Mouse (Mus musculus): Measurements from ENCODE around the gene Fgd2. TPM values are rescaled to one million over a fixed set of nuclear protein-coding genes. Genes with fewer than 3 reads are reported as not detected.
A peak's percentile ranks its signal among the peaks of the same experiment; 100 is the strongest.

The Fgd2 gene
- total RNA-seq, 2 experiments from 2014 or later = 4.2 to 6.9 TPM

DNA sequence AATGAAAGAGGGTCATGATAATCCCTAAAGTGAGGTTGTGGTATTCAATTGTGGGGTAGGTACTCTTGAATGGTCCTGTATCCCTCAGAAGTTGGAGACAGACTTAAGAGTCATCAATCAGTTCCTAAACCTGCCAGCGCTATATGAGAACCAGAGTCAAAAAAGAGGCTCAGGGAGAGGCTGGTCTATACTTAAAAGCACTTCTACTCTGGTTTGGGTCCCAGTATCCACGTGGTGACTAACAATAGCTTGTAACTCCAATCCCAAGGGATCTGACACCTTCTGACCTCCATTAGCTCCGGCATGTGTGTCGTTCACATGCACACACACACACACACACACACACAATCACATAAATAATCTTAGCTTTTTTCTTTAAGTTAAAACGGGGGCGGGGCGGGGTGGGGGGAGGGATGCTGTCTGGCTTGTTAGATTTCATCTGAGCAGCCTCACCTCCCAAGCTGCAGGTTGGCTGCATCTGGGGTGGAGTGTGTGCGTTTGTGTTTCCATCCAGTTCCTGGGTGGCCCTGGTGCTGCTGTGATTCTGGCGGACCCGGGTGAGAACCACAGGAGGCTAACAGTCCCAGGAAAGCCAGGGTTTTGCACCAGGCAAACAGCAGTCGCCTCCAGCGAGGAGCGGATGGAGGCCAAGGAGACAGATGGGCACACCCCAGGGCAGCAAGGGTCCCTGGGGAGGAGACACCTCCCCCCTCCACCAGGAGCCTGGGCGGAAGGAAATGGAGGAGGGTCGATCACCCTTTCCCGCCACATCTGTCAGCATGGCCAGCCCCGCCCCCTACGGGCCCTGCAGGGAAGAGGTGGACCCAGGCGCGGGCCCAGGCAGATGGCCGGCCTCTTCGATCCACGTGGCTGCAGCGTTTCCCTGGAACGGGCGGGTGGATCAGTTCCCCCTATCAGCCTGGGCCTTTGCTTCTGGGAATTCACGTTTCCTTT is 37.0 kb downstream of the Fgd2 start:
- DNase-seq = peak in 1 of 2 experiments; percentile 31

DNA sequence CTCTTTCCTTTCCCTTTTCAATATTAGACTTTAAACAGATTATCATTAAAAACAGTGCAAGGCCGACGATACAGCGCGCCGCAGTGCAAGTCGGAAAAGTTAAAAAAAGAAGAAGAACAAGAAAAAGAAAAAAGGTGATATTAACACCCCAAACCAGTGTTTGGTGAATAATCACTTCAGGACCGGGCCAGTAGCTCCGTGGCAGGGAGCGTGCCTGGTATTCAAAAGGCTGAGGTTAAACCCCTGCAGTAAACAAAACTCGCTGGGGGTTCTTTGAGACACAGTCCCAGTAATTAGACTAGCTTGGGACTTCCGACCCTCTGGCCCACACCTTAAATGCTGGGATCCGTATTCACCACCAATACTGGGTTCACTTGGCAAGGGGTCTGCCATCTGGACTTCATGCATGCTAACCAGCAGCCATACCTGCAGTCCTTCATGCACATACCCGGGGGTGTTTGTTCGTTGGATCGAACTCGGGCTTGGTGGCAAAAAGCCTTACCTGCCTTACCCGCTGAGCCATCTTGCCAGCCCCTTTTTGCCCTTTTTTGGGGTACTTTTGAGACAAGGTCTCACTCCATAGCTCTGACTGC is 37.8 kb downstream of the Fgd2 start:
- no peak for DNase-seq

DNA sequence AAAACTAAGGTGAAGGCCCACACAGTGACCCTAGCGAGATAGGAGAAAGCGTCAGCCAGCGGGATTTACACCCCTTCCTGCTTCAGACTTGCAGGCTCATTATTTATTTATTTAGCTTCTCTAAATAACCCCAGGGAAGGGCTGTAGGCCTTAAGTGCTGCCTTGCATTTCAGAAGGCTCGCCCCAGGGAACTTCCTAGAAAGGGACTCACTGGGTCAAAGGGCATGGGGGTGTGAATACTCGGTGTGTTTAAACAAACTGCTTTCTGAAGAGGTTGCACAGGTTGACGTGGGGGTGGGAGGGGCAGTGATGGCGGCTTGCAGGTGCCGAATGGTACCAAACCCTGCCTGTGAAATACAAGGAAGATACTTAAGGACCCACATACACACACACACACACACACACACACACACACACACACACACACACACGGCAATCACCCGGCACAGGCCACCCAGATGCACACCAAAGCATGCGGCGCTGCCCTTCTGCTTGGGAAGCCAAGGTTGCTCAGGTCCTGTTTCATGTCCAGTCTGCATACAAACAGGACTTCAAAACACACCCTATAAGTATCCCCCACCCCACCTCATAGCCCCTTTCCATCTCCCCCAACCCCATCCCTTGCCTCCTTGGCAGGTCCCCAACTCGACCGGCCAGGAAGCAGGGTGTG is 38.7 kb downstream of the Fgd2 start:
- DNase-seq = no peak

DNA sequence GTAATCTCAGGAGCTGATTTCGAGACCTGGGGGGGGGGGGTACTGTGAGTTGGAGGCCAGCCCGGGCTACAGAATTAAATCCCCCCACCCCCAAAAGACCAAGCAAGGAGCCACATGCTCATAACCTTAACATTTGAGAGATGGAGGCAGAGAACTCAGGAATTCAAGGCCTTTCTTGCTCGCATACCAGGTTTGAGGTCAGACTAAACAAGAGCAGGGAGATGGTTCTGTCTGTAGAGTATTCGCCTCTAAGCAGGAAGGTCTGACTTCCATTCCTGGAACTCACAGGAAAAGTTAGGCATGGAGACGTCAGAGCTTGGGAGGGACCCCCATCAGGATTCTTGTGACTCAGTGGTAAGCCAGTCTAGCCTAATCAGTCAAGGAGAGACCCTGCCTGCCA is 39.3 kb downstream of the Fgd2 start:
- no peak for DNase-seq

DNA sequence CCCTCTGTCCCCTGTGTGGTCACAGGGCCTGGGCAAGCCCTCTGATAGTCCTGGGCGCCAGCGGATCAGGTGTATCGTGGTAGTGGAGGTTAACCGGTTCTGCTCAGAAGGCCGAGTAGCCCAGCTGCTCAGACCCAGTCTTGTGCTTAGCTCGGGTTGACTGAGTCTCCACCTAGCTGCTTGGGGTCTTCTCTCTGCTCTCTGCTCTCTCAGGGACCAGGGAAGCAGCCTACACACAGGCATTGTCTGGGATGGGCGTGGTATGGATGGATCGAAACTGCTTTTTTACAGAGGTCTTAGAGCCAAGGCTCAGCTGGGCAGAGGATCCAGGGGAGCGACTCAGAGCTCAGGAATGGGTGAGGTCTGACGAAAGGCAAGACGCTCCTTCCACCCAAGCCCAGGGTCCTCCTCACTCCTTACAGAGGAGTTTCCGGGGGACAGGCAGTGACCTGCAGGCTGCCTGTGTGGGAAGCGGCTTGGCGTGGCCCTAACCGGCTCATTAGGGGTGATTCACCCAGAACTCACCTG is 41.1 kb downstream of the Fgd2 start:
- DNase-seq = no peak

DNA sequence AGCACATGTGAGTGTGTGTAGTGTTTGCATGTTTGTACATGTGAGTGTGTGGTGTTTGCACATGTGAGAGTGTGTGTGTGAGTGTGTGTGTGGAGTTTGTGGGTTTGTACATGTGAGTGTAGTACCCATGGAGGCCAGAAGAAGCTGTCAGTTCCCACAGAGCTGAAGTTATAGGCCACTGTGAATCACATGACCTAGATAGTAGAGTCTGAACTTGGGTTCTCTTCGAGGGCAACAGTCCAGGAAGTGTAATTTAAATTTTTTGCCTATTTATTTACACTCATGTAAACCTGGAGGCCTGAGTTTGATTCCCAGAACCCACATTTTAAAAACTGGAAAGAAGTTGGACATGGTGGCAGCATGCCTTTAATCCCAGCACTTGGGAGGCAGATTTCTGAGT is 42.5 kb downstream of the Fgd2 start:
- DNase-seq = no peak

DNA sequence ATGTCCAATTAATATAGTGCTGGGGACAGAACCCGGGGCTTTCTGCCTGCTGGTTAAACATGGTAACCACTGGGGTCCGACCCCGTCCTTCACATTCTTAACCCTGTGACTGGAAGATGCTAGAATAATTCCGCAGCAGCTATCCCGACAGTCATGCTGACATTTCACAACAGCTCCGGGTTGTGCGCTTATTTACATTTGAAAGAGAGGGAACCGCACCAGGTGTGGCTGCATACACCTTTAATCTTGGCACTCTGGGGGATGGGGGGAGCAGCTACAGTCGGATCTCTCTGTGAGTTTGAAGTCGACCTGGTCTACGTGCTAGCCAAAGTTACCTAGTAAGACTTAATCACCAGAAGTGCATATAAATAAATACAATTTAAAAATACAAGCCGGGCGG is 44.8 kb downstream of the Fgd2 start:
- DNase-seq = no peak

DNA sequence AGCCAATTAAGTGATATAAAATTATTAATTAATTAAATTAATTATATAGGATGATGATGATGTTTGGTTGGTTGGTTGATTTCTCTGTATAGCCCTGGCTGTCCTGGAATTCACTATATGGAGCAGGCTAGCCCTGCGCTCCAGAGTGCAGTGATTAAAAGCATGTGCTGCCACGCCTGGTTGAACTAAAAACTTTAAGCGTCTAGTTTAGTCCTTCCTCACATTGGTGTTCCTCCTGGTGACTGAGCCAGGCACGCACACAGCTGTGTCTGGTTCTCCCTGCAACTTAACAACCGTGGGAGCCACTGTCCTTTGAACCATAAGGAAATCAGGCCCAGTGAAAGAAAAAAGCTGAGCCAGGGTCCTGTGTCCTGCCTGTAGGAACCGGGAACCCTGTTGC is 45.4 kb downstream of the Fgd2 start:
- no peak for DNase-seq

DNA sequence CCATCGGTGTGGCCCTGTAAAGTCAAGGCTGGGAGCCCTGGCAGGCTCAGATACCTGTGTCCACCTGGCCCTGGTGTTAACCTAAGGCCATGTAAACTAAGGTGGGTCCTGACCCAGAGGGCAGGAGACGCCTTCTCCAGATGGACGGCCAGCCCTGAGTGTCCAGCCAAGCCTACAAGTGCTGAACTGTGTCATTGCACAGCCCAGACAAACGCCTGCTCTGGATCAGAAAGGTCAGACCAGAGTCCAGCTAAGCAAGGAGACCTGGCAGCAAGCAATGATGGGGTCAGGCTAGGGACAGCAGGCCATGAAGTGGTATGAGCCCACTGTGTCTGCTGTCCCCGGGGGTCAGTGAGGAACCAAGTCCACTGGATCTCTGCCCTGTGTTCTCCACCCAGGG is 46.7 kb downstream of the Fgd2 start:
- DNase-seq = no peak

DNA sequence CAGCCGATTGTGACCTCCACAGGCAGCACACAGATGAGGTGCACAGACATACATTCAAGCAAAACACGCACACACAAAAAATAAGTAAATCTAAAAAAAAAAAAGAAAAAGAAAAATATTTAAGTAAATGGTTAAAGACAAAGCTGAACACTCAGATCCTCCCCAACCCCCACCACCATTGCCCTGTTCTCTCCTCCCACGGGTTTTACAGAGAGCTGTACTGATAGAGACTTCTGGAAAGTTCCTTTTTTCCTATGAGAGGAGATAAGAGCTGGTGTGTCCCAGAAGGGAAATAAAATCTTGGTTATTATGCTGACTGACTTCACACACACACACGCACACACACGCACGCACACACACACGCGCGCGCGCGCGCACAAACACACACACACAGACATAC is 47.6 kb downstream of the Fgd2 start:
- DNase-seq = no peak

DNA sequence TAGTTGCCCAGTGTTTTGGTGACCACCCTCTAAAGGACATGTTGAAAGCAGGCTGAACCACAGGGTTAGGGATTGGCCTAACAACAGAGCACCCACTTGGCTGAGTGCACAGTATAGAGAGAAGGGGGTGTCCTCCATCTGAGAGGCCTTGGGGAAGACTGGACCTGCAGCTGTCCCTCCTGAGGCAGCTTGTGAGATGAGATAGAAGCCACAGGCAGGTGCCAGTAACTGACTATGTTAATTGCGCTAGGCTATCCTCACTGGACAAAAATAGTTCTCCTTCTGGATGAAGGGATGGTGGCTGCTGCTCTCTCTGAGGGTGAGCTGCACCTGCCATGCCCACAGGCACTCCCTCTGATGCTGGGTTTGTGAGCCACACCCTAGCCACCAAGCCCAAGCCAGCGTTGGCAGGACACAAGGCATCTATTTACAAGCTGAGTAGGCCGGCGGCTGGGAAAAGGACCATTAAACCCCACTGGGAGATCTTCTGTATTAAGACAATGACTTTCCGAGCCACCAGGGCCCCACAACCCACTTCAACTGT is 49.2 kb downstream of the Fgd2 start:
- no peak for DNase-seq

DNA sequence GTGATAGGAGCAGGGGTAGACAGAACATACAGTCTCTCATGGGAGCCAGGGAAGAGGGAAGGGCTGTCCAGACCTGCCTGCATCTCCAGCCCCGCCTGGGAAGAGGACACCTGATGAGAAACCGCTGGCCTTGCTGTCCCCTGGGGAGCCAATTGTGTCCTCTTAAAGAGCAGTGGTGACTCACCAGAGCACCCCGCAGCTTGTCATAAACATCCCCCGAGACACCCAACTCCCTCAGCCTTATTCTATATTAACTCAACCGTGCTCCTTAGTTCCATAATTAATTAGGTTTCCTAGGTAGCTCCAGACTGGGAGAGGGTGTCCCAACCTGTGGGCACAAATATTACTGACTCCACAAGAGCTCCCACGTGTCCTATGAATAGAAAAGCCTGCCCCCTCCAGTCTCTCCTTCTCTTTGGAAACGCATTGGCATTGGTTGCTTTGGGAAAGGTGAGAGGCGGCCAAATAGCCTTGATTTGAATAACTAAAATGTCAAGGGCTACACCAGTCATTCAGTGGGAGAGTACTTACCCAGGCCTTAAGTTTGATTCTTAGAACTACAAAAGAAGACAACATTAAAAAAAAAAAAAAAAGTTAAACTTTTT is 51.2 kb downstream of the Fgd2 start:
- no peak for DNase-seq

DNA sequence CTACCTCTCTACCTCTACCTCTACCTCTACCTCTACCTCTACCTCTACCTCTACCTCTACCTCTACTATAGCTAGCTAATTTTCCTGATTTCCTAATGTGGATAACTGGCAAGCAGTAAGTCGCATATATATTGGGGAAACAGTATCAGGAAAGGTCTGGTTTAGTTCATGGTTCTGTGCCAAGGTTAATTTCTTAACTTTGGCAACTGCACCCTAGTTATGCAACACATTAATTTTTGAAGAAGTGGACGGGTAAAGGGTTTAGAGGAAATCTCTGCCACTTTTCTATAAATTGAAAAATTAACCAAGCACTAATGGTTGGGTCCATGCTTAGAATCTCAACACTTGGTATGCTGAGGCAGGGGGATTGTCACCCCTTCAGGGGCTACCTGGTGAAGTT is 53.9 kb downstream of the Fgd2 start:
- DNase-seq = no peak

DNA sequence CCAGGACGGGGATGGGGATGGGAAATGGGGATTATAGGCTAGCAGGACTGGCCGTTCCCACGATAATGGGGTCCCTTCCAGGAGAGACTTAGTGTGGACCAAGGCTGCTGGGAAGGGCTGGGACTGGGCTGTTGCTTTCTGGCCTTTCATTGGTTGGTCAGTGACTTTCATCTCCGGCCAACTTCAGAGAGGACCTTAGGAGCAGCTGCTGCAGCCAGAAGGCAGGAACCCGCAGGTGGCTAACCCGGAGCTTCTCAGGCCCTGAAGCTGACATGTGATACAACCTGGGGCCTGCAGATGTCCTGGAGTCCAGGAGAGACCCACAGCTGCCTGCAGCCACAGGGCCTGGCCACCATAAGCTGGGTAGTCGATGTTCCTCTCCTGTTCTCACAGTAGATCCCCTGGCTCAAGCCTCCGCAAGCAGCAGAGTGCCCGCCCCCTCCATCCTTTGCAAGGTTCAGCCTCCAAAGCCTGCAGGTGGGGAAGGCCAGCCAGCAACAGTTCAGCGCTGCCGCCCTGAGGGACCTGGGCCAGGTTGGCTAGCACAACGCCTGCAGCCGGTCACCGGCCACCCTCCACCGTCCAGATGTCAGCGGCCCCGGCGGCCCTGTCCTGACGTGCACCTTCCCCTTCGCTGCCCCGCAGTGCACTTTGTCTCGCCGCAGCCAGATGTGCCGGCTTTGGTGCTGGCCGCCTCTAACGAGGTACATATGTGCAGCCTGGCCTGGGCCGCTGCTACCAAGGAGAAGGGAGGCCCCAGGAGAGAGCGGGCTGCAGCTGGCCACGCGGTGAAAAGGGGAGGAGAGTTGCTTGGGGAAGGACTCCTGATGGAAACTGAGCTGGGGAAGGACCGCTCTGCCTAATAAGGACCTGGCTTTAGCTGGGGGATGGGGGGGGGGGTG is 55.3 kb downstream of the Fgd2 start:
- no peak for DNase-seq

DNA sequence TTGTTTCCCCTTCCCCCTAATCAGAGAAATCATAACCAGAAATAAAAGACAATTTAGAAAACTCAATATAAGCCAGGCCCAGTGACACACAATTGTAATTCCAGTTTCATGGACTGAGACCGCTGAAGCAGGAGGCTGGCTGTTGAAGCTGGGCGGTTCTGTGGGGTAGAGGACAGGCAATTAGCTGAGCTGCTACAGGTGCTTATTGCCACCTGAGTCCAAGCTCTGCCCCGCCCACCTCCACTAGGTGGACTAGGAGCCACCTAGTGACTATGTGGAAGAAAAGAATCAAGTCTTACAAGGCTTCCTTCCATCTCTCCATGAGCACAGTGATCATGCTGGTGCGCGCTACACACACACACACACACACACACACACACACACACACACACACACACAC is 56.0 kb downstream of the Fgd2 start:
- DNase-seq = no peak

DNA sequence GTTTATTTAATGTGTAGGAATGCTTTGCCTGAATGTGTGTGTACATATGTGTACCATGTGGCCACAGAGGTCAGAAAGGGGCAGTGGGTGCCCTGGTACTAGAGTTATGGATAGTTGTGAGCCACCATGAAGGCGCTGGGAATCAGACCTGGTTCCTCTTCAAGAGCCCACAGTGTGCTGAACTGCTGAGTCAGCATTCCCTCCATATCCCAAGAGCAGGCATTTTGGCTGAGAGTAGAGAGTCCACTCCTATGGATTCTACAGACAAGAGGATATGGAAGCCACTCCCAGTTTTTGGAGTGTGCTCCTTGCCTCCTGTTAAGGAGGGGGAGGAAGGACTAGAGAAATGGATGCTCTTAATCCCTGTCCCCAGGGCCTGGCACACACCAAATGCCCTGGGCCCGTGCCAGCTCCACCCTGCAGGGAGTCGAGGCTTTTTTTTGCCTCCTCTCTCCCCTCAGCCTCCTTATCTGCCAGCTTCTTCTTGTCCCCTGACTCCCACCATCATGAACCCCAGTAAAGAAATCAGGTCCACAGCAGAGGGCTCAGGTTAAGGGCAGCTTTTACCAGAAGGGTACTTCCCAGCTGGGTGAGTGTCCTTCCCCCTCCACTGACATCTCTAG is 58.2 kb downstream of the Fgd2 start:
- no peak for DNase-seq

DNA sequence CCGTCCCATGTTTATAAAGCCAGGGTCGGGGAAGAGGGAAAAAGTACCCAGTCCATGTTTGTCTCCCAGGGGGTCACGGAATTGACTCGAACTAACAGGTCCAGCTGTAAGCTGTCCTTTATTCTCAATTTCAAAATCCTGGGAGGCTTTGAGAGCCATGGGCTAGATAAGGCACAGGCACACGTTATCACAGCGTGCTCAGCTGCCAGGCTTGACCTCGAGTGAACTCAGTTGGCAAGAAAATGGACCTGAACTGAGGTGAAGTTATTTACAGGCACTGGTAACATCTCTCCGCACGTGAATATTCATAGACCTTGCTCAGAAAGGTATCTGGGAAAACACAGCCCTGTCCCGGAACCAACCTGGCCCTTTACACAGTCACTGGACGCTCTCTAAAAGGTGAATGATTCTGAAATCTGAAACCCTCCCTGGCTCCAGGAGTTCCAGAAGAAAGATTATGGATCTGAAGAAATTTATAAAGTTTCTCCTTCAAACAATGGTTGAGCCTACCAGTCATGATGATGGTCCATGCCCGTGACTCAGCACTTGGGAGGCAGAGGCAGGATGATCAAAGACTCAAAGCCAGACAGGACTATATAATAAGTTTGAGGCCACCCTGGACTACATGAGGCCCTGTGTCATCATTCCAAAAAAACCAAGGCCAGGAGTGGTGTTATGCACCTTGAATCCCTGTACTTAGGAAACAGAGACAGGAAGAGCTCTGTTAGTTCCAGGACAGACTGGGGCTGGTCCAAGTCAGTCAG is 59.4 kb downstream of the Fgd2 start:
- DNase-seq = no peak

DNA sequence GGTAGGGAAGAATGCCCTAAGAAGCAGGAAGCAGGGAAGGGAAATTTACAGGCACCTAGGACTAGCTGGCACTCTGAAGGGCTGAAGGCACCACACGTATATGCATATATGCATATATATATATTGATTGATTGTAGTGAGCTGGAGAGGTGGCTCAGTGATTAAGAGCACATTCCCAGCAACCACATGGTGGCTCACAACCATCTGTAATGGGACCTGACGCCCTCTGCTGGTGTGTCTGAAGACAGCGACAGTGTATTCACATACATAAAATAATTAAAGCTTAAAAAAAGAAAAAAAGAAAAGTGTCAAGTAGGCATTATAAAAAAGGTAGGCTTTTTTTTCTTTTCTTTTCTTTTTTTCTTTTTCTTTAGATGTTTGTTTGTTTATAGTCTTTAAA is 60.6 kb downstream of the Fgd2 start:
- DNase-seq = no peak

DNA sequence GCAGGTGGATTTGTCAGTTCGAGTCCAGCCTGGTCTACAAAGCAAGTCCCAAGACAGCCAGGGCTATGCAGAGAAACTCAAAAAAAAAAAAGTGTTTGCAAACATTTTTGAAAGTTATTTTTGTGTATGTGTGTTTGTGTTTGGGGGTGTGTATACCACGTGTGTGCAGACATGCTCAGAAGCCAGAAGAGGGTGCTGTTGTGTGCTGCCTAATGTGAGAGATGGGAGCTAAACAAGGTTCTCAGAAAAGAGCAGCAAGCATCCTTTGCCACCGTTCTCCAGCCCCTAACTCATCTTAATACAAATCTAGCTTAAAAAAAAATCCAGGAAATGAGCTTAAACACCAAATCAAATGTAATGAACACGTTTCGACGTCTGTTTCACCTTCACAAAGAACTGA is 61.6 kb downstream of the Fgd2 start:
- DNase-seq = no peak

DNA sequence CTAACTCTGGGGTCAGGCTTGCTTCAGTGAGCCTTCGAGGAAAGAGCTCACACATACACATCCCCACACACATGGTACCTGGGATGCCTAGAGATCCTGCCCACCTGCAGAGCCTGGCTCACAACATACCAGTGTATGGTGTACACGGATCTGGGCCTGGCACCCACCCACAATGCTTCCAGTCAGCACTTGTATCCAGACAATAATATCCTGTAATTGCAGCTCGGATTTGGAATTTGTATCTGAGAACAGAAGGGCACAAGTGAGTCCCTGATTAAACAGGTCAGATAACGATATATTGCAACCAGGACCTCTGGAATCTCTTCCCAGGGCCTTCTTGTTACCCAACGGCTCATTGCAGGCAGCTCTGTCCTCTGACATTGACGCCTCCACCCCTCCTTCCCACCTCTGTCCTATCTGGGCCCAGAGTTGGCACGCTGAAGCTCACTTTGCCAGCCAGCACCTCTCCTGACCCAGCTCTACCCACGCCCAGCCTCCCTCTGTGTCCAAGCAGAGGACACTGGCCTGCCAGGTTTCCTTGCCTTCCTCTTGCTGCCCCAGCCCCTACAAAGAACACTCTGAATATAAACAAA is 62.3 kb downstream of the Fgd2 start:
- DNase-seq = no peak
